Mouse (Mus musculus) intestine, postnatal 0 days (tissue): ENCODE data around the gene Adamts12. TPM values are rescaled to one million over a fixed set of nuclear protein-coding genes. Genes with fewer than 3 reads are reported as not detected.
A peak's percentile ranks its signal among the peaks of the same experiment; 100 is the strongest.

Experiments used
- ATAC-seq: fragments of 200-750 bp; cut with Nextera tagmentation; 2 replicates; pipeline ENCODE4 v1.8.0; 2017; ENCODE audit warnings: mild to moderate bottlenecking, moderate TSS enrichment, moderate library complexity
- H3K27ac ChIP-seq: fragments of 300-500 bp; sonication (generic); 2 replicates; pipeline ENCODE4 v1.5.1; 2014; ENCODE audit warnings: mild to moderate bottlenecking, low read depth, low read length, moderate library complexity
- H3K27me3 ChIP-seq: fragments of 300-500 bp; sonication (generic); replicated peaks from 2 replicates; pipeline ENCODE4 v1.6.1; 2014; ENCODE audit warnings: low read length, mixed read lengths; ENCODE audit not compliant: control insufficient read depth, insufficient read depth
- H3K36me3 ChIP-seq: fragments of 300-500 bp; sonication (generic); 2 replicates; pipeline ENCODE4 v1.6.1; 2014; ENCODE audit warnings: mild to moderate bottlenecking, moderate library complexity; ENCODE audit not compliant: control insufficient read depth, insufficient read depth
- H3K4me1 ChIP-seq: fragments of 300-500 bp; sonication (generic); replicated peaks from 2 replicates; pipeline ENCODE4 v1.6.1; 2014; ENCODE audit warnings: antibody characterized with exemption, low read length, mixed read lengths; ENCODE audit not compliant: control insufficient read depth, insufficient read depth
- H3K4me2 ChIP-seq: fragments of 300-500 bp; sonication (generic); replicated peaks from 2 replicates; pipeline ENCODE4 v1.6.1; 2014; ENCODE audit warnings: low read depth, mild to moderate bottlenecking, moderate library complexity
- H3K4me3 ChIP-seq: fragments of 300-500 bp; sonication (generic); 2 replicates; pipeline ENCODE4 v1.5.1; 2014; ENCODE audit warnings: low read depth, low read length
- H3K9ac ChIP-seq: fragments of 300-500 bp; sonication (generic); 2 replicates; pipeline ENCODE4 v1.6.1; 2014; ENCODE audit warnings: mild to moderate bottlenecking, low read depth, low read length
- H3K9me3 ChIP-seq: fragments of 300-500 bp; sonication (generic); 2 replicates; pipeline ENCODE4 v1.6.1; 2016; ENCODE audit warnings: mixed run types; ENCODE audit not compliant: control insufficient read depth
- CTCF ChIP-seq: sonication (generic); IDR thresholded peaks from 2 replicates; pipeline ENCODE4 v1.5.1; 2016; ENCODE audit warnings: low read depth, mild to moderate bottlenecking, control low read depth, antibody characterized with exemption, moderate library complexity
- WGBS: fragments of 180-500 bp; shearing (Covaris S2); extraction: QIAGEN DNeasy Blood & Tissue Kit; methylation state at CpG from one replicate; pipeline ENCODE4 v1.1.7; 2014; 5-methylcytosine and 5-hydroxymethylcytosine counted together
- polyA plus RNA-seq: library from polyadenylated mRNA; unstranded; fragments of >200 nt; fragmentation: Nextera tagmentation; extraction: Ambion mirVana; gene quantifications from 2 replicates; pipeline ENCODE4 v1.2.1, GENCODE M21; 2015

Gene Adamts12
- polyA plus RNA-seq, 1 experiment from 2014 or later = 0.70 TPM

GRCm38 (mm10) chr15:11036535-11037375 is 27.8 kb upstream of the Adamts12 start:
- ATAC-seq = no peak
- TF ChIP-seq CTCF = no peak

GRCm38 (mm10) chr15:11037376-11037695 is 27.3 kb upstream of the Adamts12 start:
- Histone ChIP-seq H3K4me3 (peak overlapping the region; percentile 31), H3K36me3 (no peaks in the 10 kb centered on the region), H3K4me1 (0 out of 2 replicates have a peak, but pooled peaks cover 4% of the 10 kb centered on the region), H3K4me2 (peak overlapping the region; percentile 58; the same call in 1 of the 2 replicates), H3K9ac (no peak overlapping the region), H3K9me3 (no peaks in the 10 kb centered on the region), H3K27ac (no peak overlapping the region), H3K27me3 (peaks cover 43% of the 10 kb centered on the region)
- 3% methylated on average over 8 of the region's 8 CpGs for WGBS
- ATAC-seq = no peak
- no peak for TF ChIP-seq CTCF

More at GRCm38 (mm10) chr15:11036535-11037375, 27.8 kb upstream of the Adamts12 start:
- Histone ChIP-seq H3K36me3 (no peaks in the 10 kb centered on the region), H3K9me3 (no peaks in the 10 kb centered on the region), H3K4me1 (0 out of 2 replicates have a peak, but pooled peaks cover 4% of the 10 kb centered on the region), H3K27ac (no peak overlapping the region), H3K4me2 (peak overlapping the region; percentile 58), H3K27me3 (peaks cover 43% of the 10 kb centered on the region), H3K4me3 (peak overlapping the region; percentile 31), H3K9ac (no peak overlapping the region)
- 2% methylated on average over 49 of the region's 49 CpGs for WGBS

GRCm38 (mm10) chr15:11037711-11038110 is 26.9 kb upstream of the Adamts12 start, which contains the start of gene Rxfp3:
Gene Rxfp3 (minus strand): TSS chr15:11037991.
- Histone ChIP-seq H3K27ac (no peak within 1 kb of the TSS), H3K9ac (no peak within 1 kb of the TSS), H3K9me3 (no peaks in the 10 kb centered on the region), H3K4me3 (peak within 1 kb of the TSS; percentile 31), H3K4me1 (0 out of 2 replicates have a peak, but pooled peaks cover 4% of the 10 kb centered on the region), H3K36me3 (no peaks in the 10 kb centered on the region), H3K27me3 (peaks cover 43% of the 10 kb centered on the region), H3K4me2 (peak within 1 kb of the TSS; percentile 58)
- TF ChIP-seq CTCF = no peak
- ATAC-seq = no peak
- WGBS = 4% methylated on average over 16 of the region's 16 CpGs

- 2% methylated on average over 12 of the region's 12 CpGs for WGBS
- Histone ChIP-seq H3K4me1 (0 out of 2 replicates have a peak, but pooled peaks cover 4% of the 10 kb centered on the region), H3K27ac (no peak overlapping the region), H3K9ac (no peak overlapping the region), H3K27me3 (peaks cover 37% of the 10 kb centered on the region), H3K4me3 (no peak overlapping the region), H3K9me3 (no peaks in the 10 kb centered on the region), H3K36me3 (no peaks in the 10 kb centered on the region), H3K4me2 (no peak overlapping the region)
- ATAC-seq = no peak
- TF ChIP-seq CTCF = peak; percentile 79
These were observed 26.1 kb upstream of the Adamts12 start for GRCm38 (mm10) chr15:11038476-11038875.

- no peak for ATAC-seq
- Histone ChIP-seq H3K9me3 (no peaks in the 10 kb centered on the region), H3K4me1 (0 out of 2 replicates have a peak, but pooled peaks cover 4% of the 10 kb centered on the region), H3K4me2 (no peak overlapping the region), H3K9ac (no peak overlapping the region), H3K27me3 (peaks cover 33% of the 10 kb centered on the region), H3K4me3 (no peak overlapping the region), H3K36me3 (no peaks in the 10 kb centered on the region), H3K27ac (no peak overlapping the region)
- 38% methylated on average over 5 of the region's 5 CpGs for WGBS
- no peak for TF ChIP-seq CTCF
These were observed 24.5 kb upstream of the Adamts12 start for GRCm38 (mm10) chr15:11040067-11040466.

GRCm38 (mm10) chr15:11041229-11041628 is 23.4 kb upstream of the Adamts12 start:
- Histone ChIP-seq H3K27ac (no peak overlapping the region), H3K9me3 (no peaks in the 10 kb centered on the region), H3K36me3 (no peaks in the 10 kb centered on the region), H3K9ac (no peak overlapping the region), H3K27me3 (peaks cover 22% of the 10 kb centered on the region), H3K4me1 (0 out of 2 replicates have a peak, but pooled peaks cover 4% of the 10 kb centered on the region), H3K4me3 (no peak overlapping the region), H3K4me2 (no peak overlapping the region)
- WGBS = 90% methylated on average over 2 of the region's 2 CpGs
- no peak for TF ChIP-seq CTCF
- no peak for ATAC-seq
